Mouse (Mus musculus): Measurements from ENCODE around the gene 1110008P14Rik. TPM values are rescaled to one million over a fixed set of nuclear protein-coding genes. Genes with fewer than 3 reads are reported as not detected.

1110008P14Rik gene
- polyA plus RNA-seq, 1 experiment from 2014 or later: 96.8 TPM

- Histone ChIP-seq H3K9me3 (replicated peaks; ENCODE audit: low read length) (no peaks in the 10 kb centered on the region), H3K4me3 (replicated peaks; ENCODE audit: low read depth, low read length) (no peak overlapping the region; the same call in 1 of the 2 replicates), H3K27me3 (ENCODE audit: insufficient read depth, low read length) (no peaks in the 10 kb centered on the region), H3K9ac (ENCODE audit: low read depth, low read length) (no peak overlapping the region), H3K4me2 (ENCODE audit: low read length) (no peak overlapping the region; the same call in 1 of the 2 replicates), H3K27ac (no peak overlapping the region), H3K4me1 (replicated peaks; ENCODE audit: insufficient read depth, low read length) (no peaks in the 10 kb centered on the region; the same call in 1 of the 2 replicates), H3K36me3 (ENCODE audit: insufficient read depth, low read length) (no peaks in the 10 kb centered on the region)
- no peak for DNase-seq (ENCODE audit: low spot score)
- WGBS: 65% methylated on average over 6 of the region's 6 CpGs
- no peak for TF ChIP-seq CTCF (IDR thresholded peaks at IDR 0.05; ENCODE audit: low read depth)
- no peak for ATAC-seq (replicated peaks; ENCODE audit: low FRiP score, low read depth)
Measured at GRCm38 (mm10) chr2:32353836-32354235, 27.9 kb downstream of the 1110008P14Rik start.

- Histone ChIP-seq H3K4me3 (replicated peaks; ENCODE audit: low read depth, low read length) (peak within 1 kb of the TSS; percentile 60), H3K36me3 (ENCODE audit: insufficient read depth, low read length) (no peaks in the 10 kb centered on the region), H3K27ac (no peak within 1 kb of the TSS), H3K9me3 (replicated peaks; ENCODE audit: low read length) (no peaks in the 10 kb centered on the region), H3K9ac (ENCODE audit: low read depth, low read length) (peak within 1 kb of the TSS; percentile 67), H3K27me3 (ENCODE audit: insufficient read depth, low read length) (no peaks in the 10 kb centered on the region), H3K4me2 (ENCODE audit: low read length) (peak within 1 kb of the TSS; percentile 99), H3K4me1 (replicated peaks; ENCODE audit: insufficient read depth, low read length) (no peaks in the 10 kb centered on the region; the same call in 1 of the 2 replicates)
- under 1% methylated on average over 63 of the region's 63 CpGs for WGBS
- ATAC-seq (replicated peaks; ENCODE audit: low FRiP score, low read depth): peak; percentile 59; the same call in 1 of the 2 replicates
- peak; percentile 92 for DNase-seq (ENCODE audit: low spot score)
- peak; percentile 97 for TF ChIP-seq CTCF (IDR thresholded peaks at IDR 0.05; ENCODE audit: low read depth)
Measured at GRCm38 (mm10) chr2:32353007-32353542, 28.7 kb downstream of the 1110008P14Rik start, which contains the start of gene Dnm1. Gene Dnm1, minus strand, starts transcription at chr2:32353338.

- no peaks in the 10 kb centered on the region for H3K36me3 ChIP-seq (ENCODE audit: insufficient read depth, low read length)
- no peak for TF ChIP-seq CTCF (IDR thresholded peaks at IDR 0.05; ENCODE audit: low read depth)
- no peaks in the 10 kb centered on the region; the same call in 1 of the 2 replicates for H3K4me1 ChIP-seq (replicated peaks; ENCODE audit: insufficient read depth, low read length)
- peak within 1 kb of the TSS; percentile 99 for H3K4me2 ChIP-seq (ENCODE audit: low read length)
- WGBS: 2% methylated on average over 48 of the region's 52 CpGs
- ATAC-seq (replicated peaks; ENCODE audit: low FRiP score, low read depth) (peak; percentile 23; the same call in 1 of the 2 replicates), DNase-seq (ENCODE audit: low spot score) (peak; percentile 44)
- no peaks in the 10 kb centered on the region for H3K9me3 ChIP-seq (replicated peaks; ENCODE audit: low read length)
- no peak within 1 kb of the TSS for H3K27ac ChIP-seq
- H3K27me3 ChIP-seq (ENCODE audit: insufficient read depth, low read length): no peaks in the 10 kb centered on the region
- peak within 1 kb of the TSS; percentile 67 for H3K9ac ChIP-seq (ENCODE audit: low read depth, low read length)
- H3K4me3 ChIP-seq (replicated peaks; ENCODE audit: low read depth, low read length): peak within 1 kb of the TSS; percentile 60
Measured at GRCm38 (mm10) chr2:32352151-32353006, 29.4 kb downstream of the 1110008P14Rik start, which contains the start of gene Ciz1. Gene Ciz1, plus strand, starts transcription at chr2:32352327.

GRCm38 (mm10) chr2:32351471-32351961 lies 30.2 kb downstream of the 1110008P14Rik start:
- no peak for DNase-seq (ENCODE audit: low spot score)
- no peaks in the 10 kb centered on the region for H3K36me3 ChIP-seq (ENCODE audit: insufficient read depth, low read length)
- no peak overlapping the region for H3K9ac ChIP-seq (ENCODE audit: low read depth, low read length)
- 61% methylated on average over 9 of the region's 9 CpGs for WGBS
- H3K4me2 ChIP-seq (ENCODE audit: low read length): no peak overlapping the region; the same call in 1 of the 2 replicates
- H3K4me1 ChIP-seq (replicated peaks; ENCODE audit: insufficient read depth, low read length): no peaks in the 10 kb centered on the region; the same call in 1 of the 2 replicates
- no peaks in the 10 kb centered on the region for H3K9me3 ChIP-seq (replicated peaks; ENCODE audit: low read length)
- no peaks in the 10 kb centered on the region for H3K27me3 ChIP-seq (ENCODE audit: insufficient read depth, low read length)
- no peak for ATAC-seq (replicated peaks; ENCODE audit: low FRiP score, low read depth)
- no peak overlapping the region for H3K27ac ChIP-seq
- TF ChIP-seq CTCF (IDR thresholded peaks at IDR 0.05; ENCODE audit: low read depth): no peak
- H3K4me3 ChIP-seq (replicated peaks; ENCODE audit: low read depth, low read length): no peak overlapping the region

- no peaks in the 10 kb centered on the region for H3K36me3 ChIP-seq (ENCODE audit: insufficient read depth, low read length)
- H3K4me3 ChIP-seq (replicated peaks; ENCODE audit: low read depth, low read length): no peak overlapping the region
- no peaks in the 10 kb centered on the region for H3K9me3 ChIP-seq (replicated peaks; ENCODE audit: low read length)
- 51% methylated on average over 13 of the region's 13 CpGs for WGBS
- ATAC-seq (replicated peaks; ENCODE audit: low FRiP score, low read depth): no peak
- no peak overlapping the region for H3K4me2 ChIP-seq (ENCODE audit: low read length)
- no peaks in the 10 kb centered on the region; the same call in 1 of the 2 replicates for H3K4me1 ChIP-seq (replicated peaks; ENCODE audit: insufficient read depth, low read length)
- no peak overlapping the region for H3K9ac ChIP-seq (ENCODE audit: low read depth, low read length)
- no peaks in the 10 kb centered on the region for H3K27me3 ChIP-seq (ENCODE audit: insufficient read depth, low read length)
- no peak overlapping the region for H3K27ac ChIP-seq
- no peak for DNase-seq (ENCODE audit: low spot score)
- TF ChIP-seq CTCF (IDR thresholded peaks at IDR 0.05; ENCODE audit: low read depth): no peak
Measured at GRCm38 (mm10) chr2:32350471-32351051, 31.2 kb downstream of the 1110008P14Rik start.
